Mouse (Mus musculus): ENCODE results near the gene Inafm1.

Gene Inafm1

DNA sequence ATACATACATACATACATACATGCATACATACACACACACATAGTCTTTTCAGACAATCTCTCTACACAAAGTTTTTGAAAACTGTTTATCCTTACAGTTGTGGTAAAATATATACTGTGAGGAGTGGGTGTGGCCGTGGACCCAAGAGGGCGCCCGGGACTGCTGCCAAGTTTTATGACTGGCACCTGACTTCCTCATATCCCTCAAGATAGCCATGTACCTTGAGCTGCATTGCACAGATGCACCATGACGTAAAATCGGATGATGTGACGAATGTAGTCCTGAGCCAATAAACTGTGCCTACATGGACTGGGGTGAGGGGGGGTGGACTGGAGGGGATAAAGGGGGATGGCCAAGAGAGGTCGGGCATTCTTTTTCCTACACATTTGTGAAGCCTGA, 6.8 kb downstream of the Inafm1 start:
- in situ Hi-C loops (cut with MboI; ENCODE audit: unreplicated experiment in 2 of 2) = loop anchor here (10.0 to 25.0 kb wide), 2 partner anchors 202 to 279 kb away; partner anchors contain the start of gene Zfp541 (in 1 of the 2)

DNA sequence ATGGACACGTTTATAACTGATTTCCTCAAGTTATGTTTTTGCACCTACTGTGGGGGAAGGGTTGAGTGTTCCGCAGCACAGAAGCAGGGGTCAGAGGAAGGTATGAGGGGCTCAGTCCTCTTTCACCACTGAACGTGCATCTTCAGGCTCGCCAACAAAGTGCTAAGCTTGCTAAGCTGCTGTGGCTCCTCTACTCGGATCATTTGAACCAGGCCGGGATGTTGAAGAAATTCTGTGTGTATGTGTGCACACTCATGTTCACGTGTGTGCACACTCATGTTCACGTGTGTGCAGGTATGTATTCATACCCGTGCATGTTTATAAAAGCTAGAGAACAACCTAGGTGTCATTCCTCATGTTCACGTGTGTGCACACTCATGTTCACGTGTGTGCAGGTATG, 7.6 kb downstream of the Inafm1 start:
- in situ Hi-C loops (cut with MboI; ENCODE audit: unreplicated experiment in 2 of 2) = loop anchor here (10.0 to 25.0 kb wide), 2 partner anchors 201 to 279 kb away; partner anchors contain the start of gene Zfp541 (in 1 of the 2)

GRCm38 (mm10) chr7:16263843-16264242, 9.6 kb downstream of the Inafm1 start:
- in situ Hi-C loops (cut with MboI; ENCODE audit: unreplicated experiment in 2 of 2) = loop anchor here (5.0 to 25.0 kb wide), 3 partner anchors 72 to 277 kb away; partner anchors contain the start of gene Zfp541 (in 1 of the 2)

GRCm38 (mm10) chr7:16263015-16263787, 10.2 kb downstream of the Inafm1 start:
- in situ Hi-C loops (cut with MboI; ENCODE audit: unreplicated experiment in 2 of 2) = loop anchor here (5.0 to 25.0 kb wide), 3 partner anchors 71 to 276 kb away; partner anchors contain the start of gene Zfp541 (in 1 of the 2)

DNA sequence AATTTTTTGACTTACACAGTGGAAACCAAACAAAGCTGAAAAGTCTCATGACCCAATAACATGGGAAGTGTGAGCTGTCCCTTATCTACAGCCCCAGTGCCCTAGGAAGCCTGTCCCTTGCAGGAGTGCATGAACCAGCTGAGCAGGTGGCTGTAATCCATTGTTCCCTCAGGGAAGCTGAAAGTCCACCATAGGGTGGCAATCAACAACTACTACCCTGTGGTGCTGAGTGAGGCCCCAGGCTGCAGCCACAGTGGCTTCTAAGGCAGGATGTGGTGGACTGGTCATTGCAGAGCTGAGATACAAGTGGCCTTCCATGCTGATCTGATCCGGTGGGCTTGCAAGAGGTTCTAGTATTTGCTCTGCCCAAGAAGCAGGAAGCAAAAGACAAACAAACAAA, 12.3 kb downstream of the Inafm1 start:
- in situ Hi-C loops (cut with MboI; ENCODE audit: unreplicated experiment in 2 of 2) = loop anchor here (5.0 to 25.0 kb wide), 3 partner anchors 69 to 274 kb away; partner anchors contain the start of gene Zfp541 (in 1 of the 2)

GRCm38 (mm10) chr7:16259110-16259590, 14.3 kb downstream of the Inafm1 start, which contains the start of gene C5ar1:
Gene C5ar1, minus strand, starts transcription at chr7:16259540.
- in situ Hi-C loops (cut with MboI; ENCODE audit: unreplicated experiment in 2 of 2) = loop anchor here (25.0 kb wide), 1 partner anchor 272 kb away; no protein-coding TSS in a partner anchor

- in situ Hi-C loops (cut with MboI; ENCODE audit: unreplicated experiment in 2 of 2) = loop anchor here (25.0 kb wide), 1 partner anchor 271 kb away; no protein-coding TSS in a partner anchor
Observed at GRCm38 (mm10) chr7:16257830-16258229, 15.6 kb downstream of the Inafm1 start.

GRCm38 (mm10) chr7:16255963-16256362, 17.5 kb downstream of the Inafm1 start:
- in situ Hi-C loops (cut with MboI; ENCODE audit: unreplicated experiment in 2 of 2) = loop anchor here (25.0 kb wide), 1 partner anchor 269 kb away; no protein-coding TSS in a partner anchor

- in situ Hi-C loops (cut with MboI; ENCODE audit: unreplicated experiment in 2 of 2) = loop anchor here (25.0 kb wide), 1 partner anchor 267 kb away; no protein-coding TSS in a partner anchor
Observed at GRCm38 (mm10) chr7:16254195-16254594, 19.2 kb downstream of the Inafm1 start.

- in situ Hi-C loops (cut with MboI; ENCODE audit: unreplicated experiment in 2 of 2) = loop anchor here (25.0 kb wide), 1 partner anchor 263 kb away; no protein-coding TSS in a partner anchor
Observed at GRCm38 (mm10) chr7:16250687-16251086, 22.7 kb downstream of the Inafm1 start.

GRCm38 (mm10) chr7:16245958-16246357, 27.5 kb downstream of the Inafm1 start:
- in situ Hi-C loops (cut with MboI; ENCODE audit: unreplicated experiment in 2 of 2) = no loop called here

DNA sequence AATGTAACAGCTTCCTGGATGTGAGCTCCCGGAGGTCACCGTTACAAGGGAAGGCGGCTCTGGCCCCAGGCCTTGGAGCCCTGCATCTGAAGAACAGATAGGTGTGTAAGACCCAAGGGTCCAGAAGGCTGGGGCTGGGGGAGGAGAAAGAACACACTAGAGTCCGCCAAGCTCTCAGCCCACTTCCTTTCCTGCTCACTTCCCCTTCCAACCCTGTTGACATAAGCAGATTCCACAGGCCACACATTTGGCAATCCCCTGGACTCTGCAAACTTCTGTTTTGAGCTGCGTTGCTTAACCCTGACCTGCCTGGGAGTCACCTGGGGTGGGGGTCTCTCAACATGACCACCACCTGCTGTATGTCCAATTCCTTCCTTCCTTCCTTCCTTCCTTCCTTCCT, 29.4 kb downstream of the Inafm1 start, which contains the start of gene C5ar2:
Gene C5ar2 (minus strand): TSS at position 88 of the 400 bp plus-strand sequence.
- in situ Hi-C loops (cut with MboI; ENCODE audit: unreplicated experiment in 2 of 2) = no loop called here

DNA sequence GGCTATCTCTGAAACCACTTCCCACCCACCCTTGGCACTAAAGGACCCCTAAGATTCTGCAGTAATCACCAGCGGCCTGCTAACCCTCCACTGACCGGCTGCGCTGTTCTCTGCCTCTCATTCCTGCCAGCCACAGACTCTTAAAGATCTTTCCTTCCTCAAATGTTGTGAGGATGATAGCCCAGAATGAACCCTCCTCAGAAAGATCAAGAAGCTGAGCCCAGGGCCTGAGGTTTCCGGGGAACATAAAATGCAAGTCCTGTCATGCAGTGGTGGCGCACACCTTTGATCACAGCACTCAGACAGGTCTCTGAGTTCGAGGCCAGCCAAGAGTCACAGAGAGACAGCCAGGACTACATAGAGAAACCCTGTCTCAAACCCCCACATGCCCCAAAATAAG, 31.2 kb downstream of the Inafm1 start:
- in situ Hi-C loops (cut with MboI; ENCODE audit: unreplicated experiment in 2 of 2) = no loop called here

- in situ Hi-C loops (cut with MboI; ENCODE audit: unreplicated experiment in 2 of 2) = no loop called here
Observed at GRCm38 (mm10) chr7:16241787-16242186, 31.6 kb downstream of the Inafm1 start.

- in situ Hi-C loops (cut with MboI; ENCODE audit: unreplicated experiment in 2 of 2) = no loop called here
Observed at GRCm38 (mm10) chr7:16240978-16241303, 32.5 kb downstream of the Inafm1 start.

- in situ Hi-C loops (cut with MboI; ENCODE audit: unreplicated experiment in 2 of 2) = no loop called here
Observed at GRCm38 (mm10) chr7:16240281-16240977, 33.0 kb downstream of the Inafm1 start.

GRCm38 (mm10) chr7:16239554-16239997, 33.8 kb downstream of the Inafm1 start:
- in situ Hi-C loops (cut with MboI; ENCODE audit: unreplicated experiment in 2 of 2) = no loop called here

DNA sequence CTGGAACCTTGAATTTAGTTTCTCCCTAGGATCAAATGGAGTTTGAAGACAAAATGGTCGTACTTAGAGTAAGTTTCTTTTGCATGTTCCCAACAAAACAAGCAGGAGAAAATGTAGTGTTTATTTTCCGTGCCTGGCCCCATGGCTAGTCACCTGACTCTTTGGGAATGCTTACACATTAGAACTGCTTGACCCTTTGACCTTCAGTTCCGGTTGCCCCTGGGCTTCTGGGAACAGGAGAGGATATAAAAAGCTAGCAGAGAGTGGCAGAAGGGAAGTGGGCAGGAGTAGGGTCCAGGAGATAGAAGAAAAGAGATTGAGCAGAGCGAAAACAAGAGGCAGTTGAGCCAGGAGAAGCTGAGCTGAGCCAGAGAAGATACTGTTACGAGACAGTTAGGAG, 43.5 kb downstream of the Inafm1 start:
- in situ Hi-C loops (cut with MboI; ENCODE audit: unreplicated experiment in 2 of 2) = no loop called here

Measured in v-Abl transformed pro-B cells (cell line).